Mouse (Mus musculus) stomach, postnatal 0 days (tissue): ENCODE results near the gene Osbp2.

ENCODE experiments used
- CTCF ChIP-seq: IDR thresholded peaks from 2 replicates; pipeline ENCODE4 v1.5.1; 2016; ENCODE audit warnings: antibody characterized with exemption, low read depth, mild to moderate bottlenecking, moderate library complexity
- EP300 ChIP-seq: optimal IDR thresholded peaks from 2 replicates; pipeline ENCODE3; 2016; ENCODE audit warnings: antibody characterized with exemption

DNA sequence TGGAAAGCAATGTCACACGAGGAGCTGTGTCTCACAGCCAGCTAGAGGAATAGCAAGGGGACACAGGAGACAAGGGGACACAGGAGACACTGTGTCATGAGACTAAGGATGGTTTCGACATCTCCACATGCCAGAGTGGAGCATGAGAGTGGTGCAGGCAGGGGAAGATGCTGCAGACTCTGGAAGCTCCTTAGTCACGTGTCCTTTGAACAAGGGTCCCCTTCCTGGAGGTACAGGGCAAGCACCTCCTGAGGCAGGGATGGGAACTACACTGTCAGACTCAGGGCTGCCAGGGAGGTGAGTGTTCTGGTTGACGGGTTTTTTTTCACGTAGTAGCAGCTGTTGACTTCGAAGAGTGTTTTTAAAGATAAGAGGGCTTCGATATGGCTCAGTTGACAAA lies 113.9 kb downstream of the Osbp2 start:
- TF ChIP-seq EP300 (no peak), CTCF (peak; percentile 33)
